Mouse (Mus musculus) embryonic fibroblast, embryonic 13.5 days (primary cell): ENCODE results near the gene Nsun4.

ENCODE experiments used
- CTCF ChIP-seq: IDR thresholded peaks from 2 replicates; pipeline ENCODE4 v1.5.1; 2011; ENCODE audit warnings: mild to moderate bottlenecking, control low read depth, low read length, moderate library complexity, borderline replicate concordance; ENCODE audit not compliant: insufficient read depth
- POLR2A ChIP-seq: IDR thresholded peaks from 2 replicates; pipeline ENCODE4 v1.6.1; 2011; ENCODE audit warnings: low read depth, mild to moderate bottlenecking, control low read depth, low read length, moderate library complexity

GRCm38 (mm10) chr4:116000671-116001070, 53.0 kb downstream of the Nsun4 start:
- TF ChIP-seq CTCF, result no peak
- TF ChIP-seq POLR2A, result no peak
